8 mouse cellular contexts compared by ENCODE assay signal in the genomic region with DNA sequence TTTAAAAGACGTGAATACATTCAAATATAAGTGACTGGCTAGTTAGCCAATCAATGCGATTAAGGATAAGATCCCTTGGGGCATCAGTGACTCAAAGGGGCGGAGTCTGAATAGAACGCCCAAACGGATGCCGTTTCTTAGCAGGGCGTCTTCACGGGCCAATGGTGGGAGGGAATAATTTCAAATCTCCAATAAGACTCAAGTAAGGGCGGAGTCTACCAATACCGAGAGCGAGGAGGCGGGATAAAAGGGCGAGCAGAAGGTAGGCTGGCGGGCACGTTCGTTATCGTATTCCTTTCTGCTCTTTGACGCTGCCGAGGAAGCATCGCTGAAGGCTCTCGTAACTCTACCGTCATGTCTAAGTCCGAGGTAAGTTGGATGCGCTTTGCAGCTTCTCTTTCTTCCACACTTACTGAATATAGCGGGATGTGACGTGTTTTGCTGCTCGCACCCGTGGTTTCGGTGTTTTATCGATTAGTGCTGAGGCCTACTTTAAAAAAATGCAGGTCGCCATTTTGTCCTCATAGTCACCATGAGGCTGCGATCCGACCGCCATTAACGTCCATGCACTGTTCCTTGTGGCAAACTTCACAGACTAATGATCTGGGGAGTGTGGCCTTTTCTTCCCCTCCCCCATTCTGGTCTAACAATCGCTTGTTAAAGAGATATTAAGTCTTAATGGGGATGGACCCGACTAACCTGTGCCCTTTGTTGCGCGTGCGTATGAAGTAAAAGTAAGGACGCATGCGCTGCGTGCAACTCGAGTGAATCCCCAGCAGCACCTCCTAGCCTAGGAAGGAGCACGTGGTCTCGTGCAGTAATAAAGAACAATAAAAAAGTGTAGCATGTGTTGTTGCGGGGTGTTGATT. TPM values are rescaled to one million over a fixed set of nuclear protein-coding genes. Genes with fewer than 3 reads are reported as not detected.
DNase-seq lines count a peak whose midpoint lies in the region; ATAC-seq lines count a peak whose summit lies in the region.

Gene Hnrnpa1, plus strand, starts transcription at position 273 of the 869 bp plus-strand sequence.

- peak within 1 kb of the TSS; percentile 66 for H3K4me3 ChIP-seq in hindbrain, embryonic 12.5 days

- peak; percentile 92 for ATAC-seq in hindbrain, embryonic 12.5 days (ENCODE audit: low FRiP score)

- H3K27ac ChIP-seq in hindbrain, embryonic 12.5 days, result peak within 1 kb of the TSS; percentile 89

- no peaks in the 10 kb centered on the region for H3K9me3 ChIP-seq in hindbrain, embryonic 12.5 days (replicated peaks)

- H3K36me3 ChIP-seq in hindbrain, embryonic 12.5 days, result peaks cover 35% of the 10 kb centered on the region

- H3K27me3 ChIP-seq in hindbrain, embryonic 12.5 days, result no peaks in the 10 kb centered on the region

- under 1% methylated on average over 47 of the region's 47 CpGs for WGBS in hindbrain, embryonic 12.5 days

- peak within 1 kb of the TSS; percentile 86 for H3K4me2 ChIP-seq in hindbrain, embryonic 12.5 days (replicated peaks)

- DNase-seq in NIH3T3 (ENCODE audit: low read depth), result peak; percentile 98
- peak; percentile 96 to 97 for DNase-seq in cerebellum, postnatal 10 days
- peak; percentile 91 to 95 for DNase-seq in frontal cortex, postnatal 10 days (ENCODE audit: low spot score in 2 of 2)
- peak; percentile 93 to 98 for DNase-seq in layer of hippocampus, postnatal 14 days (ENCODE audit: low spot score in 2 of 2)
- peak; percentile 91 for DNase-seq in lung, postnatal 14 days
- peak; percentile 95 for DNase-seq in retina, adult 2 months (ENCODE audit: low read depth, low spot score)
- DNase-seq in thymus, postnatal 4 days, result peak; percentile 85

- H3K4me1 ChIP-seq in hindbrain, embryonic 12.5 days, result peaks cover 37% of the 10 kb centered on the region

- H3K9ac ChIP-seq in hindbrain, embryonic 12.5 days, result peak within 1 kb of the TSS; percentile 78

RNA-seq across cellular contexts. Expression of gene Hnrnpa1, which starts in this region (rescaled TPM):
- polyA plus RNA-seq in hindbrain, embryonic 12.5 days (2016; fragmentation: Nextera tagmentation; extraction: Ambion mirVana), result 1,137 and 1,149 TPM in 2 replicates
- total RNA-seq in layer of hippocampus, postnatal 14 days (2021), result 100 to 1,000 TPM; 297 to 307 TPM

Comparison
In these comparisons a context has a peak if more than half of its experiments do, and no peak if none do; other contexts are left out.
1. Peak in every context shown above with its lines: DNase-seq, ATAC-seq, H3K4me3 ChIP-seq and H3K27ac ChIP-seq.